Mouse (Mus musculus): ENCODE data around the gene Hhipl1. TPM values are rescaled to one million over a fixed set of nuclear protein-coding genes. Genes with fewer than 3 reads are reported as not detected.

The Hhipl1 gene
- polyA plus RNA-seq, 1 experiment from 2014 or later: 3.2 TPM

GRCm38 (mm10) chr12:108271351-108272142, 34.5 kb upstream of the Hhipl1 start:
- Histone ChIP-seq H3K36me3 (no peaks in the 10 kb centered on the region), H3K9ac (replicated peaks) (peak overlapping the region; percentile 38), H3K4me1 (peaks cover 78% of the 10 kb centered on the region), H3K4me3 (replicated peaks) (peak overlapping the region; percentile 86), H3K9me3 (replicated peaks) (no peaks in the 10 kb centered on the region), H3K27me3 (replicated peaks) (no peaks in the 10 kb centered on the region), H3K4me2 (peak overlapping the region; percentile 95), H3K27ac (replicated peaks) (0 out of 2 replicates have a peak overlapping the region, but pooled peaks have one; percentile 2)
- WGBS: 61% methylated on average over 16 of the region's 16 CpGs
- ATAC-seq (ENCODE audit: low FRiP score): no peak

- Histone ChIP-seq H3K27ac (replicated peaks) (0 out of 2 replicates have a peak overlapping the region, but pooled peaks have one; percentile 2), H3K4me3 (replicated peaks) (peak overlapping the region; percentile 86), H3K9ac (replicated peaks) (peak overlapping the region; percentile 38), H3K9me3 (replicated peaks) (no peaks in the 10 kb centered on the region), H3K36me3 (no peaks in the 10 kb centered on the region), H3K4me1 (peaks cover 78% of the 10 kb centered on the region), H3K27me3 (replicated peaks) (no peaks in the 10 kb centered on the region), H3K4me2 (peak overlapping the region; percentile 95)
- no peak for ATAC-seq (ENCODE audit: low FRiP score)
- WGBS: 37% methylated on average over 7 of the region's 7 CpGs
These were observed 33.9 kb upstream of the Hhipl1 start for GRCm38 (mm10) chr12:108272143-108272635.

GRCm38 (mm10) chr12:108273466-108274312, 32.4 kb upstream of the Hhipl1 start:
- H3K27ac ChIP-seq (replicated peaks): peak overlapping the region; percentile 94
- H3K4me1 ChIP-seq: peaks cover 82% of the 10 kb centered on the region
- peak overlapping the region; percentile 95 for H3K4me2 ChIP-seq
- H3K9me3 ChIP-seq (replicated peaks): no peaks in the 10 kb centered on the region
- no peak for ATAC-seq (ENCODE audit: low FRiP score)
- H3K36me3 ChIP-seq: no peaks in the 10 kb centered on the region
- no peaks in the 10 kb centered on the region for H3K27me3 ChIP-seq (replicated peaks)
- H3K9ac ChIP-seq (replicated peaks): peak overlapping the region; percentile 82
- peak overlapping the region; percentile 86 for H3K4me3 ChIP-seq (replicated peaks)
- 3% methylated on average over 21 of the region's 21 CpGs for WGBS

GRCm38 (mm10) chr12:108274313-108274595, 31.8 kb upstream of the Hhipl1 start:
- ATAC-seq (ENCODE audit: low FRiP score): no peak
- peak overlapping the region; percentile 94 for H3K27ac ChIP-seq (replicated peaks)
- peak overlapping the region; percentile 82 for H3K9ac ChIP-seq (replicated peaks)
- WGBS: 0% methylated on average over 35 of the region's 35 CpGs
- H3K4me2 ChIP-seq: peak overlapping the region; percentile 95
- H3K27me3 ChIP-seq (replicated peaks): no peaks in the 10 kb centered on the region
- peaks cover 82% of the 10 kb centered on the region for H3K4me1 ChIP-seq
- no peaks in the 10 kb centered on the region for H3K9me3 ChIP-seq (replicated peaks)
- no peaks in the 10 kb centered on the region for H3K36me3 ChIP-seq
- peak overlapping the region; percentile 86 for H3K4me3 ChIP-seq (replicated peaks)

- WGBS: under 1% methylated on average over 81 of the region's 120 CpGs
- H3K4me1 ChIP-seq: peaks cover 75% of the 10 kb centered on the region
- H3K4me2 ChIP-seq: peak within 1 kb of the TSS; percentile 95
- H3K9me3 ChIP-seq (replicated peaks): no peaks in the 10 kb centered on the region
- H3K27me3 ChIP-seq (replicated peaks): no peaks in the 10 kb centered on the region
- H3K4me3 ChIP-seq (replicated peaks): peak within 1 kb of the TSS; percentile 86
- peak within 1 kb of the TSS; percentile 82 for H3K9ac ChIP-seq (replicated peaks)
- H3K27ac ChIP-seq (replicated peaks): peak within 1 kb of the TSS; percentile 98
- no peak for ATAC-seq (ENCODE audit: low FRiP score)
- no peaks in the 10 kb centered on the region for H3K36me3 ChIP-seq
These were observed 31.2 kb upstream of the Hhipl1 start, which contains the start of gene Ccdc85c for GRCm38 (mm10) chr12:108274661-108275507. TSS of gene Ccdc85c (minus strand) at chr12:108275425.

GRCm38 (mm10) chr12:108275508-108275890, 30.6 kb upstream of the Hhipl1 start:
- Histone ChIP-seq H3K4me1 (peaks cover 69% of the 10 kb centered on the region), H3K9ac (replicated peaks) (peak overlapping the region; percentile 77), H3K4me2 (peak overlapping the region; percentile 95), H3K9me3 (replicated peaks) (no peaks in the 10 kb centered on the region), H3K27ac (replicated peaks) (peak overlapping the region; percentile 98), H3K27me3 (replicated peaks) (no peaks in the 10 kb centered on the region), H3K36me3 (no peaks in the 10 kb centered on the region), H3K4me3 (replicated peaks) (peak overlapping the region; percentile 86)
- under 1% methylated on average over 36 of the region's 37 CpGs for WGBS
- ATAC-seq (ENCODE audit: low FRiP score): peak; percentile 91

GRCm38 (mm10) chr12:108275920-108276822, 29.9 kb upstream of the Hhipl1 start:
- Histone ChIP-seq H3K27ac (replicated peaks) (peak overlapping the region; percentile 98), H3K4me3 (replicated peaks) (peak overlapping the region; percentile 86), H3K4me1 (peaks cover 62% of the 10 kb centered on the region), H3K27me3 (replicated peaks) (no peaks in the 10 kb centered on the region), H3K36me3 (no peaks in the 10 kb centered on the region), H3K9ac (replicated peaks) (peak overlapping the region; percentile 77), H3K4me2 (peak overlapping the region; percentile 86), H3K9me3 (replicated peaks) (no peaks in the 10 kb centered on the region)
- peak; percentile 7; the same call in 1 of the 2 replicates for ATAC-seq (ENCODE audit: low FRiP score)
- under 1% methylated on average over 44 of the region's 47 CpGs for WGBS

GRCm38 (mm10) chr12:108277341-108277841, 28.7 kb upstream of the Hhipl1 start:
- peaks cover 50% of the 10 kb centered on the region for H3K4me1 ChIP-seq
- WGBS: 2% methylated on average over 12 of the region's 12 CpGs
- H3K27ac ChIP-seq (replicated peaks): peak overlapping the region; percentile 98
- H3K9me3 ChIP-seq (replicated peaks): no peaks in the 10 kb centered on the region
- peak overlapping the region; percentile 86 for H3K4me2 ChIP-seq
- no peak for ATAC-seq (ENCODE audit: low FRiP score)
- H3K27me3 ChIP-seq (replicated peaks): no peaks in the 10 kb centered on the region
- H3K9ac ChIP-seq (replicated peaks): peak overlapping the region; percentile 77
- no peaks in the 10 kb centered on the region for H3K36me3 ChIP-seq
- H3K4me3 ChIP-seq (replicated peaks): peak overlapping the region; percentile 86

- H3K4me3 ChIP-seq (replicated peaks): 0 out of 2 replicates have a peak overlapping the region, but pooled peaks have one; percentile 86
These were observed 27.7 kb upstream of the Hhipl1 start for GRCm38 (mm10) chr12:108278221-108278918.

More at GRCm38 (mm10) chr12:108278221-108278918, 27.7 kb upstream of the Hhipl1 start:
- ATAC-seq (ENCODE audit: low FRiP score): no peak
- 23% methylated on average over 15 of the region's 15 CpGs for WGBS
- Histone ChIP-seq H3K4me1 (peaks cover 40% of the 10 kb centered on the region), H3K27me3 (replicated peaks) (no peaks in the 10 kb centered on the region), H3K9me3 (replicated peaks) (no peaks in the 10 kb centered on the region), H3K9ac (replicated peaks) (peak overlapping the region; percentile 77; the same call in 1 of the 2 replicates), H3K4me2 (peak overlapping the region; percentile 86), H3K27ac (replicated peaks) (peak overlapping the region; percentile 98), H3K36me3 (no peaks in the 10 kb centered on the region)
